Comparison of ENCODE assay signal across 11 mouse cellular contexts in genomic region chr17:8797624-8798023, GRCm38 (mm10).
"Had no signal": no experiment of that assay in that cellular context is flagged by ENCODE, and none has a peak within 500 bp of the region (broad histone marks: within the 10 kb centered on the region; RNA-seq: fewer than 3 reads in every experiment).

No protein-coding gene starts in this region.

- H3K4me2 ChIP-seq: kidney, embryonic 15.5 days; lung, embryonic 15.5 days; neural tube, embryonic 15.5 days had no signal

- H3K36me3 ChIP-seq: kidney, embryonic 15.5 days; limb, embryonic 10.5 days; lung, embryonic 15.5 days; neural tube, embryonic 15.5 days had no signal

- H3K9ac ChIP-seq: kidney, embryonic 15.5 days; lung, embryonic 15.5 days; neural tube, embryonic 15.5 days had no signal

- DNase-seq: kidney, postnatal 14 days; lung, postnatal 14 days; right cerebral cortex, adult 18-20 months; right cerebral cortex, postnatal 25 days; thymus, postnatal 4 days had no signal

- H3K4me3 ChIP-seq: kidney, embryonic 15.5 days; limb, embryonic 10.5 days; lung, embryonic 15.5 days; myocyte; neural tube, embryonic 15.5 days had no signal

- H3K9me3 ChIP-seq: kidney, embryonic 15.5 days; limb, embryonic 10.5 days; lung, embryonic 15.5 days; neural tube, embryonic 15.5 days had no signal

- H3K27ac ChIP-seq: kidney, embryonic 15.5 days; limb, embryonic 10.5 days; lung, embryonic 15.5 days; macrophage; neural tube, embryonic 15.5 days had no signal
